Mouse (Mus musculus): ENCODE measurements around the gene Gse1. TPM values are rescaled to one million over a fixed set of nuclear protein-coding genes. Genes with fewer than 3 reads are reported as not detected.

Gse1 gene
- polyA plus RNA-seq, 1 experiment from 2014 or later: 6.7 TPM

GRCm38 (mm10) chr8:120452111-120452510 is 223.9 kb downstream of the Gse1 start:
- no peak overlapping the region for H3K4me3 ChIP-seq (ENCODE audit: low read length)
- no peak for ATAC-seq (ENCODE audit: low FRiP score, low TSS enrichment)
- no peaks in the 10 kb centered on the region for H3K9me3 ChIP-seq (ENCODE audit: low read length)
- 74% methylated on average over 2 of the region's 2 CpGs for WGBS
- no peak overlapping the region for H3K4me2 ChIP-seq (replicated peaks; ENCODE audit: low read depth, low read length)
- no peak overlapping the region for H3K9ac ChIP-seq (replicated peaks; ENCODE audit: low read length)
- no peak overlapping the region for H3K27ac ChIP-seq (ENCODE audit: low read length)
- H3K36me3 ChIP-seq (ENCODE audit: insufficient read depth, low read length): no peaks in the 10 kb centered on the region
- H3K4me1 ChIP-seq (ENCODE audit: insufficient read depth, low read length): peaks cover 29% of the 10 kb centered on the region
- H3K27me3 ChIP-seq (ENCODE audit: insufficient read depth, low read length): no peaks in the 10 kb centered on the region

GRCm38 (mm10) chr8:120454404-120454803 is 226.1 kb downstream of the Gse1 start:
- no peaks in the 10 kb centered on the region for H3K27me3 ChIP-seq (ENCODE audit: insufficient read depth, low read length)
- no peak overlapping the region for H3K9ac ChIP-seq (replicated peaks; ENCODE audit: low read length)
- H3K4me3 ChIP-seq (ENCODE audit: low read length): no peak overlapping the region
- no peak for ATAC-seq (ENCODE audit: low FRiP score, low TSS enrichment)
- no peaks in the 10 kb centered on the region for H3K36me3 ChIP-seq (ENCODE audit: insufficient read depth, low read length)
- H3K4me1 ChIP-seq (ENCODE audit: insufficient read depth, low read length): peaks cover 22% of the 10 kb centered on the region
- no peaks in the 10 kb centered on the region for H3K9me3 ChIP-seq (ENCODE audit: low read length)
- 72% methylated on average over 6 of the region's 6 CpGs for WGBS
- H3K27ac ChIP-seq (ENCODE audit: low read length): no peak overlapping the region
- no peak overlapping the region for H3K4me2 ChIP-seq (replicated peaks; ENCODE audit: low read depth, low read length)

GRCm38 (mm10) chr8:120460375-120460774 is 232.1 kb downstream of the Gse1 start:
- ATAC-seq (ENCODE audit: low FRiP score, low TSS enrichment): no peak
- H3K4me1 ChIP-seq (ENCODE audit: insufficient read depth, low read length): peaks cover 29% of the 10 kb centered on the region
- WGBS: 79% methylated on average over 6 of the region's 6 CpGs
- H3K27me3 ChIP-seq (ENCODE audit: insufficient read depth, low read length): no peaks in the 10 kb centered on the region
- H3K9me3 ChIP-seq (ENCODE audit: low read length): no peaks in the 10 kb centered on the region
- H3K27ac ChIP-seq (ENCODE audit: low read length): no peak overlapping the region
- no peak overlapping the region for H3K4me2 ChIP-seq (replicated peaks; ENCODE audit: low read depth, low read length)
- H3K9ac ChIP-seq (replicated peaks; ENCODE audit: low read length): no peak overlapping the region
- H3K36me3 ChIP-seq (ENCODE audit: insufficient read depth, low read length): no peaks in the 10 kb centered on the region
- no peak overlapping the region for H3K4me3 ChIP-seq (ENCODE audit: low read length)

- Histone ChIP-seq H3K4me3 (ENCODE audit: low read length) (no peak overlapping the region), H3K27ac (ENCODE audit: low read length) (0 out of 2 replicates have a peak overlapping the region, but pooled peaks have one; percentile 27), H3K9ac (replicated peaks; ENCODE audit: low read length) (no peak overlapping the region), H3K4me2 (replicated peaks; ENCODE audit: low read depth, low read length) (no peak overlapping the region), H3K9me3 (ENCODE audit: low read length) (no peaks in the 10 kb centered on the region), H3K4me1 (ENCODE audit: insufficient read depth, low read length) (peaks cover 40% of the 10 kb centered on the region), H3K27me3 (ENCODE audit: insufficient read depth, low read length) (no peaks in the 10 kb centered on the region), H3K36me3 (ENCODE audit: insufficient read depth, low read length) (no peaks in the 10 kb centered on the region)
- ATAC-seq (ENCODE audit: low FRiP score, low TSS enrichment): no peak
- 36% methylated on average over 15 of the region's 15 CpGs for WGBS
Measured at GRCm38 (mm10) chr8:120462119-120462551, 233.9 kb downstream of the Gse1 start.

GRCm38 (mm10) chr8:120462611-120463010 is 234.4 kb downstream of the Gse1 start:
- WGBS: 61% methylated on average over 6 of the region's 6 CpGs
- H3K9ac ChIP-seq (replicated peaks; ENCODE audit: low read length): no peak overlapping the region
- H3K4me1 ChIP-seq (ENCODE audit: insufficient read depth, low read length): peaks cover 40% of the 10 kb centered on the region

GRCm38 (mm10) chr8:120463918-120464584 is 235.8 kb downstream of the Gse1 start:
- Histone ChIP-seq H3K27me3 (ENCODE audit: insufficient read depth, low read length) (no peaks in the 10 kb centered on the region), H3K27ac (ENCODE audit: low read length) (no peak overlapping the region), H3K9ac (replicated peaks; ENCODE audit: low read length) (no peak overlapping the region), H3K4me1 (ENCODE audit: insufficient read depth, low read length) (peaks cover 40% of the 10 kb centered on the region), H3K4me3 (ENCODE audit: low read length) (no peak overlapping the region), H3K9me3 (ENCODE audit: low read length) (no peaks in the 10 kb centered on the region), H3K36me3 (ENCODE audit: insufficient read depth, low read length) (no peaks in the 10 kb centered on the region), H3K4me2 (replicated peaks; ENCODE audit: low read depth, low read length) (no peak overlapping the region)
- WGBS: 87% methylated on average over 9 of the region's 9 CpGs
- ATAC-seq (ENCODE audit: low FRiP score, low TSS enrichment): no peak

More at GRCm38 (mm10) chr8:120462611-120463010, 234.4 kb downstream of the Gse1 start:
- Histone ChIP-seq H3K9me3 (ENCODE audit: low read length) (no peaks in the 10 kb centered on the region), H3K36me3 (ENCODE audit: insufficient read depth, low read length) (no peaks in the 10 kb centered on the region), H3K27me3 (ENCODE audit: insufficient read depth, low read length) (no peaks in the 10 kb centered on the region), H3K4me3 (ENCODE audit: low read length) (no peak overlapping the region), H3K27ac (ENCODE audit: low read length) (peak overlapping the region; percentile 27; the same call in 1 of the 2 replicates), H3K4me2 (replicated peaks; ENCODE audit: low read depth, low read length) (no peak overlapping the region)
- ATAC-seq (ENCODE audit: low FRiP score, low TSS enrichment): no peak

GRCm38 (mm10) chr8:120464585-120464937 is 236.3 kb downstream of the Gse1 start:
- ATAC-seq (ENCODE audit: low FRiP score, low TSS enrichment): no peak
- Histone ChIP-seq H3K4me3 (ENCODE audit: low read length) (no peak overlapping the region), H3K27me3 (ENCODE audit: insufficient read depth, low read length) (no peaks in the 10 kb centered on the region), H3K9me3 (ENCODE audit: low read length) (no peaks in the 10 kb centered on the region), H3K27ac (ENCODE audit: low read length) (no peak overlapping the region), H3K9ac (replicated peaks; ENCODE audit: low read length) (no peak overlapping the region), H3K4me1 (ENCODE audit: insufficient read depth, low read length) (peaks cover 39% of the 10 kb centered on the region), H3K4me2 (replicated peaks; ENCODE audit: low read depth, low read length) (no peak overlapping the region), H3K36me3 (ENCODE audit: insufficient read depth, low read length) (no peaks in the 10 kb centered on the region)
- 54% methylated on average over 4 of the region's 4 CpGs for WGBS

- 0 out of 2 replicates have a peak, but pooled peaks have one; percentile 13 for ATAC-seq (ENCODE audit: low FRiP score, low TSS enrichment)
- Histone ChIP-seq H3K27me3 (ENCODE audit: insufficient read depth, low read length) (no peaks in the 10 kb centered on the region), H3K4me2 (replicated peaks; ENCODE audit: low read depth, low read length) (no peak overlapping the region), H3K27ac (ENCODE audit: low read length) (no peak overlapping the region), H3K4me1 (ENCODE audit: insufficient read depth, low read length) (peaks cover 36% of the 10 kb centered on the region), H3K9ac (replicated peaks; ENCODE audit: low read length) (no peak overlapping the region), H3K36me3 (ENCODE audit: insufficient read depth, low read length) (no peaks in the 10 kb centered on the region), H3K4me3 (ENCODE audit: low read length) (no peak overlapping the region), H3K9me3 (ENCODE audit: low read length) (no peaks in the 10 kb centered on the region)
- WGBS: 23% methylated on average over 8 of the region's 8 CpGs
Measured at GRCm38 (mm10) chr8:120465710-120466109, 237.5 kb downstream of the Gse1 start.

GRCm38 (mm10) chr8:120466266-120466665 is 238.0 kb downstream of the Gse1 start:
- Histone ChIP-seq H3K9me3 (ENCODE audit: low read length) (no peaks in the 10 kb centered on the region), H3K4me3 (ENCODE audit: low read length) (no peak overlapping the region), H3K4me1 (ENCODE audit: insufficient read depth, low read length) (peaks cover 37% of the 10 kb centered on the region), H3K27me3 (ENCODE audit: insufficient read depth, low read length) (no peaks in the 10 kb centered on the region), H3K4me2 (replicated peaks; ENCODE audit: low read depth, low read length) (no peak overlapping the region), H3K27ac (ENCODE audit: low read length) (no peak overlapping the region), H3K36me3 (ENCODE audit: insufficient read depth, low read length) (no peaks in the 10 kb centered on the region), H3K9ac (replicated peaks; ENCODE audit: low read length) (no peak overlapping the region)
- ATAC-seq (ENCODE audit: low FRiP score, low TSS enrichment): no peak
- WGBS: 75% methylated on average over 10 of the region's 10 CpGs

- Histone ChIP-seq H3K4me3 (ENCODE audit: low read length) (no peak overlapping the region), H3K9me3 (ENCODE audit: low read length) (no peaks in the 10 kb centered on the region), H3K4me1 (ENCODE audit: insufficient read depth, low read length) (peaks cover 37% of the 10 kb centered on the region), H3K27ac (ENCODE audit: low read length) (no peak overlapping the region), H3K4me2 (replicated peaks; ENCODE audit: low read depth, low read length) (no peak overlapping the region), H3K9ac (replicated peaks; ENCODE audit: low read length) (no peak overlapping the region), H3K36me3 (ENCODE audit: insufficient read depth, low read length) (no peaks in the 10 kb centered on the region), H3K27me3 (ENCODE audit: insufficient read depth, low read length) (no peaks in the 10 kb centered on the region)
- no peak for ATAC-seq (ENCODE audit: low FRiP score, low TSS enrichment)
- 86% methylated on average over 7 of the region's 7 CpGs for WGBS
Measured at GRCm38 (mm10) chr8:120467598-120467997, 239.3 kb downstream of the Gse1 start.
